26 mouse cellular contexts compared by ENCODE assay signal in the genomic region with DNA sequence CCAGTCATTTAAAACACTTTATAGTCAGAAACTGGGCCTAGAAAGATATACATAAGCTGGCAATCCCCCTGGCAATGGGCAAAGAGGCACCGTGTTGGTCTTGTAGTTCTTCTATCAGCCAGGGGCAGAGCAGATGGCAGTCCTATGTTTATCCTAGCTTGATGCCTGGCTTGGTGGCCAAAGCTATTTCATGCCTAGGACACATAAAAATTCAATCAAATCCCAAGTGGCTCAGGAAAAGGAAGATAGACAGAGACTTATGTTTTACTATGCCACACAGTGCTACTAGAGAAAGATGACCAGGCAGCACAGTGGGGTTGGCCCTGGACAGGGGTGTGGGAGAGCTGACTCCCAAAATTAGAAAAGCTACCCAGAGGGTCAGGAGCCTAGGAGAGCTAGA.
A peak's percentile ranks its signal among the peaks of the same experiment; 100 is the strongest.
DNase-seq lines count a peak whose midpoint lies in the region; ATAC-seq and TF ChIP-seq lines count a peak whose summit lies in the region.
"Had no signal": no experiment of that assay in that cellular context is flagged by ENCODE, and none has a peak within 500 bp of the region (broad histone marks: within the 10 kb centered on the region; RNA-seq: fewer than 3 reads in every experiment).

No protein-coding gene starts in this region.

- H3K4me1 ChIP-seq in midbrain, embryonic 13.5 days (replicated peaks), result no peaks in the 10 kb centered on the region; the same call in 1 of the 2 replicates
- H3K4me1 ChIP-seq in midbrain, postnatal 0 days (ENCODE audit: insufficient read depth, low read length), result no peaks in the 10 kb centered on the region
- H3K4me1 ChIP-seq in intestine, postnatal 0 days (replicated peaks; ENCODE audit: control insufficient read depth, insufficient read depth, low read length), result no peaks in the 10 kb centered on the region
- H3K4me1 ChIP-seq: heart, embryonic 13.5 days; intestine, embryonic 15.5 days; limb, embryonic 12.5 days had no signal

- no peak overlapping the region for H3K4me2 ChIP-seq in midbrain, embryonic 13.5 days (replicated peaks)
- H3K4me2 ChIP-seq in midbrain, postnatal 0 days (ENCODE audit: low read depth, low read length, poor library complexity, severe bottlenecking), result no peak overlapping the region
- no peak overlapping the region for H3K4me2 ChIP-seq in intestine, postnatal 0 days (replicated peaks; ENCODE audit: low read depth)
- H3K4me2 ChIP-seq: heart, embryonic 13.5 days; intestine, embryonic 15.5 days; limb, embryonic 12.5 days; liver, embryonic 11.5 days had no signal

- H3K4me3 ChIP-seq in midbrain, embryonic 13.5 days (replicated peaks), result no peak overlapping the region
- H3K4me3 ChIP-seq in midbrain, postnatal 0 days (ENCODE audit: low read depth, low read length), result no peak overlapping the region
- no peak overlapping the region for H3K4me3 ChIP-seq in intestine, postnatal 0 days (ENCODE audit: low read depth, low read length)
- H3K4me3 ChIP-seq: heart, adult 2 months; heart, embryonic 13.5 days; intestine, embryonic 15.5 days; layer of hippocampus, adult 2 months; limb, embryonic 12.5 days; midbrain, embryonic 10.5 days; myocyte had no signal

- DNase-seq in frontal cortex, postnatal 36 days (ENCODE audit: low spot score in 2 of 2), result no peak
- no peak for DNase-seq in midbrain, postnatal 0 days (ENCODE audit: low spot score)
- DNase-seq in cerebellum, adult 11-12 months, result peak; percentile 75
- DNase-seq in cerebellum, postnatal 10 days, result peak; percentile 56 to 67
- no peak for DNase-seq in spleen, adult 18-20 months
- DNase-seq: adrenal gland, postnatal 14 days; gastrocnemius, postnatal 25 days; heart, adult 2 months; heart, postnatal 14 days; kidney, adult 9 months; kidney, postnatal 25 days; liver, postnatal 0 days; right cerebral cortex, postnatal 14 days; thymus, postnatal 14 days had no signal

- no peaks in the 10 kb centered on the region for H3K9me3 ChIP-seq in midbrain, embryonic 13.5 days
- H3K9me3 ChIP-seq in midbrain, postnatal 0 days (ENCODE audit: low read length), result no peaks in the 10 kb centered on the region
- H3K9me3 ChIP-seq in intestine, postnatal 0 days (ENCODE audit: control insufficient read depth), result no peaks in the 10 kb centered on the region
- H3K9me3 ChIP-seq: heart, embryonic 13.5 days; intestine, embryonic 15.5 days; limb, embryonic 12.5 days; midbrain, embryonic 10.5 days had no signal

- TF ChIP-seq CTCF in midbrain, postnatal 0 days (IDR thresholded peaks at IDR 0.05), result no peak
- TF ChIP-seq CTCF in intestine, postnatal 0 days (IDR thresholded peaks at IDR 0.05; ENCODE audit: low read depth), result no peak

- H3K9ac ChIP-seq in midbrain, embryonic 13.5 days (replicated peaks), result no peak overlapping the region
- H3K9ac ChIP-seq in midbrain, postnatal 0 days (replicated peaks; ENCODE audit: low read length, poor library complexity, severe bottlenecking), result no peak overlapping the region
- H3K9ac ChIP-seq in intestine, postnatal 0 days (ENCODE audit: low read depth, low read length), result no peak overlapping the region
- H3K9ac ChIP-seq: heart, embryonic 13.5 days; intestine, embryonic 15.5 days; limb, embryonic 12.5 days; liver, postnatal 0 days had no signal

- 86% methylated on average over 1 of the region's 1 CpGs for WGBS in midbrain, embryonic 13.5 days
- 71% methylated on average over 1 of the region's 1 CpGs for WGBS in midbrain, postnatal 0 days
- 94% methylated on average over 1 of the region's 1 CpGs for WGBS in intestine, postnatal 0 days

- no peaks in the 10 kb centered on the region for H3K27me3 ChIP-seq in midbrain, embryonic 13.5 days
- H3K27me3 ChIP-seq in midbrain, postnatal 0 days (ENCODE audit: insufficient read depth, low read length), result no peaks in the 10 kb centered on the region
- H3K27me3 ChIP-seq in intestine, postnatal 0 days (replicated peaks; ENCODE audit: control insufficient read depth, insufficient read depth, low read length), result no peaks in the 10 kb centered on the region
- H3K27me3 ChIP-seq: heart, embryonic 13.5 days; intestine, embryonic 15.5 days; limb, embryonic 12.5 days had no signal

- H3K36me3 ChIP-seq in midbrain, embryonic 13.5 days, result no peaks in the 10 kb centered on the region
- H3K36me3 ChIP-seq in midbrain, postnatal 0 days (ENCODE audit: insufficient read depth, low read length), result no peaks in the 10 kb centered on the region
- no peaks in the 10 kb centered on the region for H3K36me3 ChIP-seq in intestine, postnatal 0 days (ENCODE audit: control insufficient read depth, insufficient read depth)
- H3K36me3 ChIP-seq: heart, embryonic 13.5 days; intestine, embryonic 15.5 days; limb, embryonic 12.5 days; midbrain, embryonic 10.5 days had no signal

- peak; percentile 11; the same call in 1 of the 2 replicates for ATAC-seq in frontal cortex, adult (ENCODE audit: low TSS enrichment)
- peak; percentile 48; the same call in 1 of the 2 replicates for ATAC-seq in midbrain, embryonic 13.5 days
- ATAC-seq in midbrain, postnatal 0 days (ENCODE audit: low FRiP score), result no peak
- ATAC-seq in intestine, postnatal 0 days, result no peak
- ATAC-seq: CD4-positive, CD25-positive, alpha-beta regulatory T cell, adult 4 months; intestine, embryonic 15.5 days; liver, postnatal 0 days had no signal

- H3K27ac ChIP-seq in midbrain, embryonic 13.5 days, result no peak overlapping the region
- no peak overlapping the region for H3K27ac ChIP-seq in midbrain, postnatal 0 days (ENCODE audit: low read depth, low read length)
- H3K27ac ChIP-seq in intestine, postnatal 0 days (ENCODE audit: low read depth, low read length), result no peak overlapping the region
- H3K27ac ChIP-seq: heart, adult 2 months; heart, embryonic 13.5 days; intestine, embryonic 15.5 days; layer of hippocampus, adult 2 months; limb, embryonic 12.5 days; macrophage; midbrain, embryonic 10.5 days had no signal

Comparison
In these comparisons a context has a peak if more than half of its experiments do, and no peak if none do; other contexts are left out.
1. ATAC-seq: peak in frontal cortex, adult (single experiment) and midbrain, embryonic 13.5 days (single experiment); none in midbrain, postnatal 0 days (single experiment) and intestine, postnatal 0 days (single experiment).
2. DNase-seq: peak in cerebellum, adult 11-12 months (single experiment) and cerebellum, postnatal 10 days (2 of 2); none in frontal cortex, postnatal 36 days (0 of 2), midbrain, postnatal 0 days (single experiment) and spleen, adult 18-20 months (0 of 2).